Mouse (Mus musculus) fat pad, adult 2 months (tissue): ENCODE data around the gene H2-DMb1.

Source experiments
- DNase-seq: peaks from one replicate; pipeline ENCODE4 v3.0.0-alpha.2; 2011; ENCODE audit warnings: low read depth, low spot score; ENCODE audit errors: extremely low read depth

The H2-DMb1 gene

GRCm38 (mm10) chr17:34152923-34153322, at the start of gene H2-DMb1:
Gene H2-DMb1, plus strand, starts transcription at chr17:34153072.
- no peak for DNase-seq

GRCm38 (mm10) chr17:34104804-34105203, 48.1 kb upstream of the H2-DMb1 start:
- DNase-seq: no peak

DNA sequence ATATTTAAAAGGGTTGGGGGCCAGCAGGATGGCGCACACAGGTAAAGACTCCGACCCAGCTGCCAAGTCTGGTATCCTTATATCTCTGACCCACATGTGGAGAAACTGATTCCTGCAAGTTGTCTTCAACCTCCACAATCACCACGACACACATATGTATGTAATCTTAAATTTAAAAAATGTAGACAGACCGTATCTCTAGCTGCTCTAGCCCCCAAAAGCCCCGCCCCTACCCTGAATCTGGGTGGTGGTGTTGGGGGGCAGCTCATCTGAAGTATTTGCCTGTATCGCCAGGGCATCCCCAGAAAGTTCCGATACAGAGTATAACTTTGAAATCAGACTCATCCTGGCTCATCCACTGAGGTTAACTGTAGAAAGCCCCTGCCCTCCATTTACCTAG, 46.3 kb upstream of the H2-DMb1 start:
- no peak for DNase-seq

GRCm38 (mm10) chr17:34107109-34107867, 45.6 kb upstream of the H2-DMb1 start:
- no peak for DNase-seq

DNA sequence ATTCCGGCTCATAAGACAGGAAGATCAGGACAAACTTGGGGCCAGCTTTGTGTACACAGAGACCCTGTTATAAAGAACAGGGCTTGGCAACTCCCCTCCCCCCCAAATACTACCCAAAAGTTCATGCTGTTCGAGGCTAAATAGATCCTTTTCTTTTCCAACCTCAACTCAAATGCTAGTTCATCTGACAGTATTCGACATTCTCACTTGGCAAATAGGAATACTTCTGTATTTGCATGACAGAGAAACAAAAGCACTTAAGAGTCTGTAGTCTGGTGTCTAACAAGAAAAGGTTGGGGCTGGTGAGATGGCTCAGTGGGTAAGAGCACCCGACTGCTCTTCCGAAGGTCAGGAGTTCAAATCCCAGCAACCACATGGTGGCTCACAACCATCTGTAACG, 44.4 kb upstream of the H2-DMb1 start:
- no peak for DNase-seq

GRCm38 (mm10) chr17:34109038-34109805, 43.6 kb upstream of the H2-DMb1 start:
- DNase-seq: no peak

- DNase-seq: no peak
Measured at GRCm38 (mm10) chr17:34109806-34110195, 43.1 kb upstream of the H2-DMb1 start.

- DNase-seq: no peak
Measured at GRCm38 (mm10) chr17:34110309-34110708, 42.6 kb upstream of the H2-DMb1 start.

DNA sequence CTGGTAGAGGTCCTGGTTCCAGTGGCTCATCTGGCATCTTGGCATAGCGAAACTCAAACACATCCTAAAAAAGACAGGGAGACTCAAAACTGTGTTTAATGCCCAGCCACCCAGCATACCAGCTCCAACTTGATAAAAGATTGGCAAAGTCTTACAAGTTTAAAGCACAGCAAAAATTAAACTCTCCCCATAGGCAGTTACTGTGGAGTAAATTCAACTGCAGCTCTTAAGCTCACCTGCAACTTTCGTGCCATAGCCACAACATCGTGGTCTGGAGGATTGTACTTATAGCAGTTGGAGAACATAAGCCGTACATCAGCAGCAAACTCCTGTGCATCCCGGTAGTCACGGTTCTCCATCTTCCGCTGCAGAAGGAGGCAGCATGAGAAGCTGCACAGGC, 38.8 kb upstream of the H2-DMb1 start:
- DNase-seq: no peak

GRCm38 (mm10) chr17:34116736-34117370, 36.0 kb upstream of the H2-DMb1 start:
- no peak for DNase-seq

DNA sequence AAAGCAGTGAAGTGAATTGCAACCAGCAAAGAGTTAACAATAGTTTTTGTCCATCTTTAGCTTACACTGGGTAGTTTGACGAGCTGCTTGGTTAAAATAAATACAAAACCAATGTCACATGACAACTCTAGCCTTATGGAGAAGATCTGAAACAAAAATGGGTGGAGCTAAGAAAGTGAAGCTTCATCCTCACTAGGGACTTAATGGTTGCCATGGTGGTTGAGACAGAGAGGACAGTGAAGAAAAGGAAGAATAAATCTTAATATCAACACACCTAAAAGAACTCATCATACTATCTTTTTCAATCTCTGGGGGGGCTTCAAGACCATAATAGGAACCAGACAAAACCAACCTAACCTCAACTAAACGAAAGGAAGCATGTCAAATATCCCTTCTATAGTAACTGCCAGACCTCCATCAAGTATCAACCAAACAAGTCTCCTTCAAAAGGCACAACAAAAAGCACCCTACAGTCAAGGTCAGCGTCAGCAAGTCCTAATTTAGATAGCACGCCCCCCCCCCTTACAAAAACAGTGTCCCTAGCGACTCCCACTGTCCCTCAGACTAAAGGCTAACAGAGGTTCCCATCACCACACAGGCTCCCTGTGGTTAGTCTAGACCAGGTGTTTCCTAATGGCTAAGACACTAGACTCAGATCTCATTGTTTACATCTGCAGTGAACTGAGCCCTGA, 35.3 kb upstream of the H2-DMb1 start:
- DNase-seq: no peak

DNA sequence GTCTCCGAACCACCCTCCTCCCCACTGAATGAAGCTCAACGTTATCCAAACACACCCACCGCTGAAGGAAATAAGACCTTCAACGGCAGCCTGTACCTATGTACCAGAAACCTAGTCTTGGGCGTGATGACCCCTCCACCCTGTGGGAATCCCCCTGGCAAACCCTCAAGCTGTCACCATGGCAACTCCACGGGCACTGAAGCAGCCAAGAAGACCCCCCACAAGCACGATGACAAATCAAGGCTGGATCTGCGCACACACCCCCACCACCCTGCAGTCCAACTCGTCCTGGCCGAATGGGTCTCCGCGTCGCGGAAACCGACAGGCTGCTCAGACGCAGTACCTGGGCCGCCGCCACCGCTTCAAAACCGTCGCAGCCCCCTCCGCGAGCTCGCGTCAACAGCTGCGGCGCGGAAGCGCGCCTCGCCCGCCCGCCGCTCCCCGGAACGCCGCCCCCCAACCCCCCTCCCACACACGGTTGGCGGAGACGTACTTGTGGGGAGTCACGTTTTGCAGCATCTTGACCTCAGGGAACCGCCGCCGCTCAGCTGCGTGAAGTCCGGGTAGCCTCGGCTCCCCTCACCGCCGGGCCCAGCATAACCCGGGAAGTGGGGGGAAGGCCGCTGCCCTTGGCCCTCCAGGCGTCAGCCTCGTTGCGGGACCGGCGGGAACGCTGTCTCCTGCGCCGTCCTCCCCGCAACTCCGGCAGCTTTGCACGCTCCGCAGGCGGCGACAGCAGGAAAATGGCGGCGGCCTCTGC, 34.6 kb upstream of the H2-DMb1 start:
- no peak for DNase-seq

DNA sequence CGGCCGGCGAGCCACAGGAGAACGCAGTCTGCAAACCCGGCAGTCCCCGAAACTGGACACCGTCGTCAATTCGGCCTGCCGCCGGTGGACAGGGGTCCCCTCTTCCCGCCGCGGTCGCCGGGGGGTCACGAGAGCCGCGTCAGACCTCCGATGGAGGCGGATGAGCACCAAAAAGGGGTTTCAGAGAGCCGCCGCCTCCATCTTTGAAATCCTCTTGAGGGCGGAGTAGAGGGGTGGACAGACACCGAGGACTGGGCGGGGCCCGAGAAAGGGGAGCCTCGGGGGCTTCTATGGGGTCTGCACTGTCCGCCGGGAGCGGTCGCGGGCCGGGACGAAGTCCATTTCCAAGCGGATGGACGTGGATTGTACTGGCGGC, 34.0 kb upstream of the H2-DMb1 start:
- no peak for DNase-seq

DNA sequence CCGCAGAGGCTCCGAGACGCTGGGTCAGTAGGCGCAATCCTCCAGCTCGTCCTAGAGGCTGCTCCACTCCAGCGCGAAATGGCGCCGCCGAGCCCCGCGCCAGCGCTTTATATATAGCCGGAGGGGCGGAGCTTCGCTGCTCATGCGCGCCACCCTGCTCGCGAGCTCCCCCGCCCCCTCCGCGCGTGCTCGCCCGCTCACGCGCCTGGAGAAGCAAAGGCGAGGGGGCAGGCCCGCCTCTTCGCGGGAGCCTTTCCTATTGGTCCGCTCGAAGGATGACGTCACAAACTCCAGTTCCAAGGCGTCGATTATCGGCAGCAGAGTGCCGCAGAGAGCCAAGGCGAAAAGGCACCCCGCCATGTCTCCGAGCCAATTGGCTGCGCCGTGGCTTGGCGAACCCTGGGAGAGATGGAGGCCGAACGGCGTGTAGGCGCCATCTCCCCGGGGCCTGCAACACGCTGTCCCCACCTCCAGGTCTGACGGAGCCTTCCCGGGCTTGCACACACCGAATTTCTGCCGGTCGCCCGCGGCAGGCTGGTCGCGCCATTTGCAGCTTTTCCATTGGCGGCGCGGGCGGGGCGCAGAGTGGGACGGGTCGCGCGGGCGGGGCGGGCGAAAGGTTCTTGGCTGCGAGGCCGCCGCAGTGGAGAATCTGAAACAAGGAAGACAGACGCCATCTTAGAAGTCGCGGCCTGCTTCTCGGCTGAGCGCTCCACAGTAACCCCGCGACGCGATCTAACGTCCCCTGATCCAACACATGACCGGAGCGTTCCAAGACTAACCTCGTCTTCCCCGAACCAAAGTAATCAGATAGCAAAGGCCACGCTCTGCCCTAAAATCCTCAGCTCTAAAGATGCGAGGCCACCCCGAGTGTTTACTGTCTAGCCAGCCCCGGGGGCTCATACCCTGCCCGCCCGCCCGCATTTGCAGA, 33.4 kb upstream of the H2-DMb1 start, which contains the start of gene H2-DMa:
TSS of gene H2-DMa (plus strand) at position 293 of the 931 bp plus-strand sequence.
- peak; percentile 93 for DNase-seq

DNA sequence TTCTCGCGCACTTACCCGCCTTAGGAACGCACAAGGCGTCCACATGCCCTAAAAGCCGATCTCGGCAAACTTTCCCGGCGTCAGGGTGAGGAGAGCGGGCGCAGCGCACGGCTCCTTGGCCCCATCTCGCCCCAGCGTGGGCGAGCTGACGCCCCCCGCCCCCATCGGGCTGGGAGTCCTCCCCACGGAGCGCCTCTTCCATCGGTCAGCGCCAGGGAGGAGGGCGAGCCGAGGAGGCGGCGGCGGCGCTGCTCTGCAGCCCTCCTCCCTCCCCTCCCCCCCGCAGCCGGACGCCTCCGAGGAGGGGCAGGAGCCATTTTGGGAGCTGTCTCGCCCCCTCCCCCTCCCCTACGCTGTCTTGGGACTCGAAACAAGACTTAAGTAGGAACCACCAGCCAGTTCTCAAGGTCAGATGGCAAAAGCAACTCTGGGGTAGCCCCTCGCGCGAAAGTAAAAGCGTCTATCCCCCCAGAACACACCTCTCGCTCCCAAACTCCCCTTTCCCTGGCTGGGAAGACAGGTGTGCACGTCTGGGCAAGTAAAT, 32.6 kb upstream of the H2-DMb1 start:
- DNase-seq: no peak

DNA sequence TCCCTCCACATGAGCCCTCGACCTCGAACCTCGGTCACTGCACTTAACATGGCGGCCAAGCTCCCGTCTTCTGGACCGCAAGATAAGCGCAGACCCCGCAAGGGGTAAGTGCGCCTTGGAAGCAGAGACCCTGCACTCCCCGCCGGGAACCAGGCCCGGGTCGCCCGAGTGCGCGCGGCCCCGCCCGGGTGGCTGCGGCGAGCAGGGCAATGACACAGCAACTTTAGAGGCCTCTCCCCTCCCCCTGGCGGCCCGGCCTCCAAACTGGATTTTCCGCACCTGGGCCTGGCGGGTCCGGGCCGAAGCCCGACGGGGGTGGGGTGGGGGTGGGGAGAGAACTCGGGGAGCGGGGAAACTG, 32.1 kb upstream of the H2-DMb1 start:
- no peak for DNase-seq

GRCm38 (mm10) chr17:34121172-34121878, 31.5 kb upstream of the H2-DMb1 start:
- DNase-seq: no peak

GRCm38 (mm10) chr17:34121879-34122187, 31.0 kb upstream of the H2-DMb1 start:
- no peak for DNase-seq
